Mouse (Mus musculus): ENCODE results near the gene Rasgrp3. TPM values are rescaled to one million over a fixed set of nuclear protein-coding genes. Genes with fewer than 3 reads are reported as not detected.

Gene Rasgrp3
- total and polyA plus RNA-seq, 3 experiments, result 10.4 to 27.4 (median 27.2) TPM

- Histone ChIP-seq H3K36me3 (ENCODE audit: control insufficient read depth, insufficient read depth, low read length) (peaks cover 9% of the 10 kb centered on the region), H3K9ac (ENCODE audit: low read depth, low read length) (no peak overlapping the region), H3K4me3 (peak overlapping the region; percentile 13; the same call in 1 of the 2 replicates), H3K27me3 (ENCODE audit: control insufficient read depth, insufficient read depth, low read length) (no peaks in the 10 kb centered on the region), H3K4me1 (ENCODE audit: control insufficient read depth, insufficient read depth, low read length) (peaks cover 13% of the 10 kb centered on the region), H3K79me2 (replicated peaks; ENCODE audit: control insufficient read depth, insufficient read depth, low read length) (no peaks in the 10 kb centered on the region), H3K27ac (peak overlapping the region; percentile 50)
- TF ChIP-seq EP300 (IDR thresholded peaks at IDR 0.05; ENCODE audit: insufficient read depth, low read depth, low read length), result no peak
- TF ChIP-seq POLR2A (IDR thresholded peaks at IDR 0.05; ENCODE audit: insufficient read depth, low read depth, low read length), result no peak
- TF ChIP-seq CTCF (IDR thresholded peaks at IDR 0.05), result no peak
- 62% methylated on average over 14 of the region's 14 CpGs for WGBS
- no peak for DNase-seq
- intact Hi-C loops (cut with DNase I), result loop anchor here (10.0 kb wide), 1 partner anchor 86 kb away; no protein-coding TSS in a partner anchor
Observed at GRCm38 (mm10) chr17:75439062-75439461, 3.4 kb downstream of the Rasgrp3 start.

GRCm38 (mm10) chr17:75440619-75441018 is 4.9 kb downstream of the Rasgrp3 start:
- H3K27me3 ChIP-seq (ENCODE audit: control insufficient read depth, insufficient read depth, low read length), result no peaks in the 10 kb centered on the region
- no peak overlapping the region for H3K9ac ChIP-seq (ENCODE audit: low read depth, low read length)
- no peak for DNase-seq
- no peak overlapping the region for H3K4me3 ChIP-seq
- H3K27ac ChIP-seq, result peak overlapping the region; percentile 65
- peaks cover 9% of the 10 kb centered on the region for H3K36me3 ChIP-seq (ENCODE audit: control insufficient read depth, insufficient read depth, low read length)
- 47% methylated on average over 7 of the region's 7 CpGs for WGBS
- H3K79me2 ChIP-seq (replicated peaks; ENCODE audit: control insufficient read depth, insufficient read depth, low read length), result no peaks in the 10 kb centered on the region
- peaks cover 10% of the 10 kb centered on the region for H3K4me1 ChIP-seq (ENCODE audit: control insufficient read depth, insufficient read depth, low read length)
- TF ChIP-seq CTCF (IDR thresholded peaks at IDR 0.05) (no peak), POLR2A (IDR thresholded peaks at IDR 0.05; ENCODE audit: insufficient read depth, low read depth, low read length) (no peak), EP300 (IDR thresholded peaks at IDR 0.05; ENCODE audit: insufficient read depth, low read depth, low read length) (no peak)
- intact Hi-C loops (cut with DNase I), result no loop called here

GRCm38 (mm10) chr17:75441260-75441830 is 5.6 kb downstream of the Rasgrp3 start:
- no peak for DNase-seq
- Histone ChIP-seq H3K4me1 (ENCODE audit: control insufficient read depth, insufficient read depth, low read length) (peaks cover 10% of the 10 kb centered on the region), H3K4me3 (no peak overlapping the region), H3K36me3 (ENCODE audit: control insufficient read depth, insufficient read depth, low read length) (peaks cover 9% of the 10 kb centered on the region), H3K27ac (peak overlapping the region; percentile 55), H3K9ac (ENCODE audit: low read depth, low read length) (no peak overlapping the region), H3K27me3 (ENCODE audit: control insufficient read depth, insufficient read depth, low read length) (no peaks in the 10 kb centered on the region), H3K79me2 (replicated peaks; ENCODE audit: control insufficient read depth, insufficient read depth, low read length) (no peaks in the 10 kb centered on the region; the same call in 1 of the 2 replicates)
- 43% methylated on average over 5 of the region's 5 CpGs for WGBS
- TF ChIP-seq POLR2A (IDR thresholded peaks at IDR 0.05; ENCODE audit: insufficient read depth, low read depth, low read length) (no peak), CTCF (IDR thresholded peaks at IDR 0.05) (no peak), EP300 (IDR thresholded peaks at IDR 0.05; ENCODE audit: insufficient read depth, low read depth, low read length) (no peak)
- intact Hi-C loops (cut with DNase I), result no loop called here

- H3K79me2 ChIP-seq (replicated peaks; ENCODE audit: control insufficient read depth, insufficient read depth, low read length), result peaks cover under 1% of the 10 kb centered on the region; the same call in 1 of the 2 replicates
- H3K36me3 ChIP-seq (ENCODE audit: control insufficient read depth, insufficient read depth, low read length), result peaks cover 9% of the 10 kb centered on the region
- H3K27me3 ChIP-seq (ENCODE audit: control insufficient read depth, insufficient read depth, low read length), result no peaks in the 10 kb centered on the region
- no peak overlapping the region for H3K4me3 ChIP-seq
- peaks cover 10% of the 10 kb centered on the region for H3K4me1 ChIP-seq (ENCODE audit: control insufficient read depth, insufficient read depth, low read length)
- intact Hi-C loops (cut with DNase I), result no loop called here
- no peak overlapping the region for H3K27ac ChIP-seq
- no peak overlapping the region for H3K9ac ChIP-seq (ENCODE audit: low read depth, low read length)
- 90% methylated on average over 8 of the region's 8 CpGs for WGBS
- DNase-seq, result no peak
- TF ChIP-seq POLR2A (IDR thresholded peaks at IDR 0.05; ENCODE audit: insufficient read depth, low read depth, low read length) (no peak), CTCF (IDR thresholded peaks at IDR 0.05) (no peak), EP300 (IDR thresholded peaks at IDR 0.05; ENCODE audit: insufficient read depth, low read depth, low read length) (no peak)
Observed at GRCm38 (mm10) chr17:75442352-75442751, 6.7 kb downstream of the Rasgrp3 start.

- H3K79me2 ChIP-seq (replicated peaks; ENCODE audit: control insufficient read depth, insufficient read depth, low read length), result peaks cover 1% of the 10 kb centered on the region; the same call in 1 of the 2 replicates
- no peak overlapping the region for H3K9ac ChIP-seq (ENCODE audit: low read depth, low read length)
- H3K36me3 ChIP-seq (ENCODE audit: control insufficient read depth, insufficient read depth, low read length), result peaks cover 9% of the 10 kb centered on the region
- TF ChIP-seq POLR2A (IDR thresholded peaks at IDR 0.05; ENCODE audit: insufficient read depth, low read depth, low read length) (no peak), EP300 (IDR thresholded peaks at IDR 0.05; ENCODE audit: insufficient read depth, low read depth, low read length) (0 out of 2 replicates have a peak, but pooled peaks have one; percentile 29), CTCF (IDR thresholded peaks at IDR 0.05) (no peak)
- H3K27me3 ChIP-seq (ENCODE audit: control insufficient read depth, insufficient read depth, low read length), result no peaks in the 10 kb centered on the region
- H3K4me1 ChIP-seq (ENCODE audit: control insufficient read depth, insufficient read depth, low read length), result peaks cover 10% of the 10 kb centered on the region
- intact Hi-C loops (cut with DNase I), result no loop called here
- H3K4me3 ChIP-seq, result no peak overlapping the region
- WGBS, result 9% methylated on average over 5 of the region's 6 CpGs
- DNase-seq, result peak in 1 of 2 experiments; percentile 30
- peak overlapping the region; percentile 32 for H3K27ac ChIP-seq
Observed at GRCm38 (mm10) chr17:75443064-75443621, 7.4 kb downstream of the Rasgrp3 start.

DNA sequence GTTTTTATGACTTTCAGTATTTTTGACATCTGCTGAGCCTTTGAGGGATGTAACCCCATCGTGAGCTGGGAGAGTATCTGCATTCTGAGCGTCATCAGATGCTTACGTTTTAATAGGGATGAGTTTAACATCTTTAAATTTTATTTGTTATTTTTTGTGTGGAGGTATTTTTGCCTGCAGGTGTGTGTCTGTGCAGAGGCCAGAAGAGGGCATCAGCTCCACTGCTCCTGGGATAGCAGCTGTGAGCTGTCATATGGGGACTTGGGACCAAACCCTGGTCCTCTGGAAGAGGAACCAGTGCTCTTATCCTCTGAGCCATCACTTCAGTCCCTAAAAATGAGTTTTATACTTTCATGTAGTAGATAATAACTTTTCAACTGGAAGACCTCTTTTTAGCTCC is 12.6 kb downstream of the Rasgrp3 start:
- intact Hi-C loops (cut with DNase I), result no loop called here
- no peaks in the 10 kb centered on the region for H3K27me3 ChIP-seq (ENCODE audit: control insufficient read depth, insufficient read depth, low read length)
- no peak overlapping the region for H3K27ac ChIP-seq
- no peak for DNase-seq
- TF ChIP-seq CTCF (IDR thresholded peaks at IDR 0.05), result peak; percentile 40
- TF ChIP-seq POLR2A (IDR thresholded peaks at IDR 0.05; ENCODE audit: insufficient read depth, low read depth, low read length), result no peak
- peaks cover 1% of the 10 kb centered on the region; the same call in 1 of the 2 replicates for H3K79me2 ChIP-seq (replicated peaks; ENCODE audit: control insufficient read depth, insufficient read depth, low read length)
- H3K36me3 ChIP-seq (ENCODE audit: control insufficient read depth, insufficient read depth, low read length), result peaks cover 17% of the 10 kb centered on the region
- H3K4me1 ChIP-seq (ENCODE audit: control insufficient read depth, insufficient read depth, low read length), result peaks cover 10% of the 10 kb centered on the region
- H3K4me3 ChIP-seq, result no peak overlapping the region
- no peak overlapping the region for H3K9ac ChIP-seq (ENCODE audit: low read depth, low read length)
- WGBS, result 91% methylated on average over 3 of the region's 3 CpGs
